Mouse (Mus musculus) kidney, embryonic 15.5 days (tissue): ENCODE measurements around the gene Gzmd. TPM values are rescaled to one million over a fixed set of nuclear protein-coding genes. Genes with fewer than 3 reads are reported as not detected.

Experiments
- microRNA-seq: library from miRNA; unstranded; fragments of <30 nt; microRNA quantifications from one replicate; pipeline ENCODE4, GENCODE M21; 2016
- polyA plus RNA-seq: library from polyadenylated mRNA; unstranded; fragments of >200 nt; fragmentation: Nextera tagmentation; extraction: Ambion mirVana; gene quantifications from 2 replicates; pipeline ENCODE4 v1.2.1, GENCODE M21; 2015

The Gzmd gene
- polyA plus RNA-seq, 1 experiment from 2014 or later = not detected

Small RNA genes within 50 kb of the gene (microRNA-seq; reads per million reads assigned to microRNA genes)
- not detected for gene Mir6949

Other genes starting within 250 kb of the Gzmd start
- gene Cbln3, start 248.2 kb downstream of the Gzmd start, polyA plus RNA-seq = 0.33 and 0.65 TPM in 2 replicates
- 18.0 and 19.5 TPM in 2 replicates for gene Khnyn, start 247.7 kb downstream of the Gzmd start, polyA plus RNA-seq
- gene Sdr39u1, start 232.3 kb downstream of the Gzmd start, polyA plus RNA-seq = 56.6 and 63.8 TPM in 2 replicates
- 2.1 and 2.6 TPM in 2 replicates for gene Cma1, start 187.9 kb downstream of the Gzmd start, polyA plus RNA-seq
- not detected in 2 replicates for gene Cma2, start 181.6 kb downstream of the Gzmd start, polyA plus RNA-seq
- not detected in 2 replicates for gene Mcpt1, start 114.6 kb downstream of the Gzmd start, polyA plus RNA-seq
- not detected in 2 replicates for gene Mcpt9, start 102.1 kb downstream of the Gzmd start, polyA plus RNA-seq
- gene Mcpt2, start 90.6 kb downstream of the Gzmd start, polyA plus RNA-seq = not detected in 2 replicates
- not detected in 2 replicates for gene Mcpt4, start 70.3 kb downstream of the Gzmd start, polyA plus RNA-seq
- gene Mcpt8, start 47.3 kb downstream of the Gzmd start, polyA plus RNA-seq = 0.27 and 0.38 TPM in 2 replicates
- gene Ctsg, start 30.0 kb downstream of the Gzmd start, polyA plus RNA-seq = 0.50 and 0.64 TPM in 2 replicates
- gene Gzme, start 12.0 kb downstream of the Gzmd start, polyA plus RNA-seq = not detected in 2 replicates
- gene Gzmg, start 27.0 kb upstream of the Gzmd start, polyA plus RNA-seq = not detected in 2 replicates
- gene Gzmn, start 42.0 kb upstream of the Gzmd start, polyA plus RNA-seq = not detected in 2 replicates
- gene Gzmf, start 78.8 kb upstream of the Gzmd start, polyA plus RNA-seq = not detected in 2 replicates
- not detected in 2 replicates for gene Gzmc, start 102.0 kb upstream of the Gzmd start, polyA plus RNA-seq
- 0.25 TPM in 1 of 2 replicates, not detected in the other for gene Gzmb, start 129.7 kb upstream of the Gzmd start, polyA plus RNA-seq
- gene Atp12a, start 232.5 kb upstream of the Gzmd start, polyA plus RNA-seq = 1.5 and 1.6 TPM in 2 replicates